Mouse (Mus musculus): ENCODE results near the gene Dnase2a. TPM values are rescaled to one million over a fixed set of nuclear protein-coding genes. Genes with fewer than 3 reads are reported as not detected.
A peak's percentile ranks its signal among the peaks of the same experiment; 100 is the strongest.

Dnase2a gene
- polyA plus RNA-seq, 2 experiments, result 8.4 to 9.6 TPM

DNA sequence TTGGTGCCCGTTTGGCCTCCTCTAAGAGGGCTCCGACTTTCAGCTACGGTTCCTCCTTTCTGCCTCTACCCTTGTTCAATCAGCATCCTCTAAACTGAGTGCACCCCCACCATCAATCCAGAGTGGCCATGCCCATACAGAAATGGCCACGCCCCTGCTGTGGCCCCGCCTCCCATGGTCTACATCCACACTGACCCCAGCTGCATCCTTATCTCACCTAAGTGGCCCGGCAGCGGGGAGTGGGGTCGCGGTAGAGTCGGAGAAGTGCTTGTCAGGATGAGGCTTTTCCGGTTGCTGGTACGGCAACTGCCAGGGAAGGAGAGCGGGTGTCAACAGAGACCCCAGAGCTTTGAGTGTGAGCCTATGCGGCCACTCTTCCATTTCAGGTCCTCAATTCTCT, 27.1 kb downstream of the Dnase2a start:
- no peak overlapping the region for H3K4me2 ChIP-seq (ENCODE audit: low read depth)
- WGBS (ENCODE audit: insufficient replicate concordance), result 3% methylated on average over 14 of the region's 14 CpGs

DNA sequence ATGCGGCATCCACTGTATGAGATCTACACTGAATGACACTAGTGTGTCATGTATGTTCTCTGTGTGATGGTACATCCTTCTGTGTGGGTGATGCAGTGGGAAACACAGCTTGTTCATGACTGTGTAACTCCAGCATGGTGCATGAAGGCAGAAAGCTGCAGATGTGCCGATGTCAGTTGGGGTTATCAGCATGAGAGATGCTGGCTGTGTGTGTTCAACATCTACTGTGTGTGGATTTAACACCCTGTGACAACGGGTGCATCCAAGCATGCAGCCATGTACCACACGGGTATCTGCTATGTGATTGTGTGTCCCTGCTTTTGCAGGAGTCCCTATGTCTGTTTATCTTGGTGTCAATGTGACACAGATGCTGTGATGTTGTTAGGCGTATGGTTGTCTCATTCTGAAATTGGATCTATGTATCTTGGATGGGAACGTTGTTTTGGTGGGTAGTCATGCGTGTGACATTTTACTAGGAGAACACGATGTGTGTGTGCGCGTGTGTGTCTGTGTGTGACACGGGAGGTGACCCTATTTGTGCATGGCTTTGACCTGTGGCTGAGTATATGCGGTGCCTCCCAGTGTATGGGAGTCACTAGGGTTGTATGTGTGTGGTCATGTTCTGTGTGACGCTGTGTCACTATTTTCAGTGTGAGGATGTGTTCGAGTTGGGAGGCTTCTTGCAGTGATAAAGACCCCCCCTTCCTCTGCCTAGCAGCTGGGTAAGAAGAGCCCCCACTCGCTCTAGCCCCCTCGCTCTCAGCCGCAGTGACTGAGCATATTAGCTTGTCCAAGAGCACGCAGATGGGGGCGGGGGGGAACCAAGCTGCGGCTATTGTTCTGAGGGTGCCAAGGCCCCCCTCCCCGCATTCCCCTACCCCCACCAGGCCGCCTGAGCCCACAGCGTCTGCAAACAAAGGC, 27.9 kb downstream of the Dnase2a start:
- Histone ChIP-seq H3K9ac (replicated peaks) (no peak overlapping the region), H3K27me3 (ENCODE audit: control insufficient read depth, insufficient read depth, low read length) (peaks cover 70% of the 10 kb centered on the region), H3K27ac (no peak overlapping the region), H3K4me2 (ENCODE audit: low read depth) (peak overlapping the region; percentile 62), H3K4me3 (ENCODE audit: insufficient read depth in 1 of 2, low read depth in 2 of 2, low read length in 2 of 2) (peak overlapping the region in 1 of 2 experiments; percentile 45; a peak in 2 of 4 replicates), H3K4me1 (replicated peaks; ENCODE audit: control insufficient read depth in 2 of 2, insufficient read depth in 2 of 2, low read length in 1 of 2) (peaks cover 5 to 7% of the 10 kb centered on the region in 2 experiments), H3K36me3 (replicated peaks; ENCODE audit: control insufficient read depth, insufficient read depth, low read depth) (no peaks in the 10 kb centered on the region), H3K9me3 (ENCODE audit: control insufficient read depth, low read length) (no peaks in the 10 kb centered on the region)
- DNase-seq (ENCODE audit: low read depth in 3 of 3, low spot score in 3 of 3) (no peak), ATAC-seq (ENCODE audit: insufficient read depth) (no peak; the same call in 1 of the 2 replicates)
- WGBS (ENCODE audit: insufficient replicate concordance), result 19% methylated on average over 23 of the region's 23 CpGs
- TF ChIP-seq EP300 (IDR thresholded peaks at IDR 0.05; ENCODE audit: low read depth) (no peak), CTCF (IDR thresholded peaks at IDR 0.05; ENCODE audit: low read depth) (no peak)

More for the DNA sequence above, 27.1 kb downstream of the Dnase2a start:
- no peak overlapping the region for H3K27ac ChIP-seq
- no peak overlapping the region for H3K4me3 ChIP-seq (ENCODE audit: insufficient read depth in 1 of 2, low read depth in 2 of 2, low read length in 2 of 2)
- no peak for TF ChIP-seq EP300 (IDR thresholded peaks at IDR 0.05; ENCODE audit: low read depth)
- no peak for TF ChIP-seq CTCF (IDR thresholded peaks at IDR 0.05; ENCODE audit: low read depth)
- no peaks in the 10 kb centered on the region for H3K36me3 ChIP-seq (replicated peaks; ENCODE audit: control insufficient read depth, insufficient read depth, low read depth)
- no peak for ATAC-seq (ENCODE audit: insufficient read depth)
- peaks cover 69% of the 10 kb centered on the region for H3K27me3 ChIP-seq (ENCODE audit: control insufficient read depth, insufficient read depth, low read length)
- H3K9ac ChIP-seq (replicated peaks), result no peak overlapping the region
- H3K9me3 ChIP-seq (ENCODE audit: control insufficient read depth, low read length), result no peaks in the 10 kb centered on the region
- H3K4me1 ChIP-seq (replicated peaks; ENCODE audit: control insufficient read depth in 2 of 2, insufficient read depth in 2 of 2, low read length in 1 of 2), result peaks cover 5 to 7% of the 10 kb centered on the region in 2 experiments
- DNase-seq (ENCODE audit: low read depth in 3 of 3, low spot score in 3 of 3), result no peak

DNA sequence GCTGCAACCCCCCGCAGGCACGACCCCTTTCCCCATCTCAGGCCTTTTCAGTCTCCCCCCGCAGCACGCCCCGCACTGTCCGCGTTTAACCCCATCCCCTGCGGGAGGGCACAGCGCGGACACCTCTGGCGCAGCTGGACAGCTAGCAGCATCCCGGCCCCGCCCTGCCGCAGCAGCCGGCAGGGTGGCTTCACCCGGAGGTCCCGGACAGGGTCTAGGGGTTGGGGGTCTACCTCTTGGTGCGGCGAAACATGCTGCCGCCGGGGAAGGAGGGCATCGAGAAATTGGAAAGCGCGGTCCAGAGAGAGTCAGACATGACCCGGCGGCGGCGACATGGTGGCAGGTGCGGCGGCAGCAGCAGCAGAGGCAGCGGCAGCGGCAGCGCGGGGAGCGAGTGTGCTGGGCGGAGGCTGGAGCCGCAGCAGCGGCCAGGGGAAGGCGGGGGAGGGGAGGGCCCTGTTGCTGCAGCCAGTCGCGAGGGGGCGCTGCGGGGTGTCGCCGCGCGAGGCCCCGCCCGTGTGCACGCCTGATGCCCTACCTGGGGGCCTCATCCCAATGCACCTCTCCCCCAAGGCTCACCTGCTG, 28.7 kb downstream of the Dnase2a start, which contains the start of gene Mast1:
Gene Mast1 (minus strand): TSS at position 398 of the 585 bp plus-strand sequence.
- H3K9ac ChIP-seq (replicated peaks), result no peak within 1 kb of the TSS
- H3K27ac ChIP-seq, result no peak within 1 kb of the TSS
- 1% methylated on average over 50 of the region's 50 CpGs for WGBS (ENCODE audit: insufficient replicate concordance)
- ATAC-seq (ENCODE audit: insufficient read depth), result peak; percentile 58; the same call in 1 of the 2 replicates
- peaks cover 68% of the 10 kb centered on the region for H3K27me3 ChIP-seq (ENCODE audit: control insufficient read depth, insufficient read depth, low read length)
- no peaks in the 10 kb centered on the region for H3K36me3 ChIP-seq (replicated peaks; ENCODE audit: control insufficient read depth, insufficient read depth, low read depth)
- peak within 1 kb of the TSS; percentile 36 to 45 for H3K4me3 ChIP-seq (ENCODE audit: insufficient read depth in 1 of 2, low read depth in 2 of 2, low read length in 2 of 2)
- DNase-seq (ENCODE audit: low read depth in 3 of 3, low spot score in 3 of 3), result peak in 1 of 3 experiments; percentile 44
- H3K4me2 ChIP-seq (ENCODE audit: low read depth), result peak within 1 kb of the TSS; percentile 62
- H3K9me3 ChIP-seq (ENCODE audit: control insufficient read depth, low read length), result no peaks in the 10 kb centered on the region
- TF ChIP-seq CTCF (IDR thresholded peaks at IDR 0.05; ENCODE audit: low read depth) (peak; percentile 56), EP300 (IDR thresholded peaks at IDR 0.05; ENCODE audit: low read depth) (no peak)
- H3K4me1 ChIP-seq (replicated peaks; ENCODE audit: control insufficient read depth in 2 of 2, insufficient read depth in 2 of 2, low read length in 1 of 2), result peaks cover 5 to 7% of the 10 kb centered on the region in 2 experiments

DNA sequence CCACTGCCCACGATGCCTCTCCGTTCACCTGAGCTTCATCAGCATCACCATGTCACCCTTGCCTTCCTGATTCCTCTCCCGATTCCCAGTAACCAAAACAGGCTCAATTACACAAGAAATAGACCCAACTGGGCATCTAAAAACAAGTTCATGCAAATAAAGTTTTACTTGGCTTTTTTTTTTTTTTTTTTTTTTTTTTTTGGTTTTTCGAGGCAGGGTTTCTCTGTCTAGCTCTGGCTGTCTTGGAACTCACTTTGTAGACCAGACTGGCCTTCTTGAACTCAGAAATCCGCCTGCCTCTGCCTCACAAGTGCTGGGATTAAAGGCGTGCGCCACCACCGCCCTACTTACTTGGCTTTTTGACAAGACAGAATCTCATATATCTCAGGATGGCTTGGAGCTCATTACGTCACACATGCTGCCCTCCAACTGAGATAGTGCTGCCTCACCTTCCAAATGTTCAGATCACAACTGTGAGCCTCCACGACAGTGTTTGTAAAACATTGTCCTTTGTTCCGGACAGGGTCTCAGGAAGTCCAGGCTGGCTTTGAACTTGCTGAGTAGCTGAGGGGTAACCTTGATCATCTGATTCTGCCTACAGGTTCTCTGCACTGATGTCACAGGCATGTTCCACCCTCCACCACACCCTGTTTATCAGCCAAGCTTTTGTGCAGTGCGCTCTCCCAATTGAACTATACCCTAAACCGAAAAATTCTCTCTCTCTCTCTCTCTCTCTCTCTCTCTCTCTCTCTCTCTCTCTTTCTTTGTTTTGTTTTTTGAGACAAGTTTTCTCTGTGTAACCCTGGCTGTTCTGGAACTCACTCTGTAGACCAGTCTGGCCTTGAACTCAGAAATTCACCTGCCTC, 29.5 kb downstream of the Dnase2a start:
- 47% methylated on average over 13 of the region's 13 CpGs for WGBS (ENCODE audit: insufficient replicate concordance)
- H3K9ac ChIP-seq (replicated peaks), result no peak overlapping the region
- DNase-seq (ENCODE audit: low read depth in 3 of 3, low spot score in 3 of 3), result no peak
- H3K27ac ChIP-seq, result no peak overlapping the region
- peaks cover 5 to 7% of the 10 kb centered on the region in 2 experiments for H3K4me1 ChIP-seq (replicated peaks; ENCODE audit: control insufficient read depth in 2 of 2, insufficient read depth in 2 of 2, low read length in 1 of 2)
- ATAC-seq (ENCODE audit: insufficient read depth), result no peak
- H3K36me3 ChIP-seq (replicated peaks; ENCODE audit: control insufficient read depth, insufficient read depth, low read depth), result no peaks in the 10 kb centered on the region
- no peak for TF ChIP-seq EP300 (IDR thresholded peaks at IDR 0.05; ENCODE audit: low read depth)
- TF ChIP-seq CTCF (IDR thresholded peaks at IDR 0.05; ENCODE audit: low read depth), result no peak
- no peak overlapping the region; the same call in 1 of the 2 replicates for H3K4me2 ChIP-seq (ENCODE audit: low read depth)
- H3K27me3 ChIP-seq (ENCODE audit: control insufficient read depth, insufficient read depth, low read length), result peaks cover 67% of the 10 kb centered on the region
- no peaks in the 10 kb centered on the region for H3K9me3 ChIP-seq (ENCODE audit: control insufficient read depth, low read length)
- no peak overlapping the region for H3K4me3 ChIP-seq (ENCODE audit: insufficient read depth in 1 of 2, low read depth in 2 of 2, low read length in 2 of 2)

Measured in liver, embryonic 14.5 days (tissue).